19 mouse cellular contexts compared by ENCODE assay signal in the genomic region with DNA sequence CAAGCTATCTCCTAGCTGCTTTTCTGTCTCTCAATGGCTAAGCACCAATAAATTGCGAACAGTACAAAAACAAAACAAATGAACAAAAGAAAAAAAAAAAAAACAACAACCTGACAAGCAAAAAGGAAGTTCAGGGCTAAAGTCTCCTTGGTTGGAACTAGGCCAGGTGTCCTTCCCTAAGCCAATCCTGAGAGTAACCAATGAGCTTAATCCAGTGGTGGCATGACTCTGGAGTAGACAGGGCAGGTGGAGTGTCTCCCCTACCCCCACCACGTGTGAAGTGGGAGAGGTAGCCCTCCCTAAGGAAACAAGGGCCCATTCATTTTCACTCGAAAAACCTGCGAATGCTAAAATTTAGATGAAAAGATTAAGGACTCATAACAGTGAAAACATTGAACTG.
"Had no signal": no experiment of that assay in that cellular context is flagged by ENCODE, and none has a peak within 500 bp of the region (broad histone marks: within the 10 kb centered on the region; RNA-seq: fewer than 3 reads in every experiment).

No protein-coding gene starts in this region.

- H3K27ac ChIP-seq: midbrain, embryonic 10.5 days; midbrain, embryonic 12.5 days; neural tube, embryonic 13.5 days; neural tube, embryonic 15.5 days had no signal

- H3K4me2 ChIP-seq: lung, embryonic 14.5 days; midbrain, embryonic 12.5 days; neural tube, embryonic 13.5 days; neural tube, embryonic 15.5 days had no signal

- DNase-seq: lung, adult 18-20 months; lung, embryonic 14.5 days; lung, postnatal 10 days; lung, postnatal 4 days; midbrain, embryonic 14.5 days; retina, postnatal 1 day; right cerebral cortex, adult 18-20 months; right cerebral cortex, postnatal 25 days; right cerebral cortex, postnatal 4 days; spleen, adult 18-20 months; thymus, adult 18-20 months; thymus, postnatal 14 days; thymus, postnatal 36 days had no signal

- H3K27me3 ChIP-seq: midbrain, embryonic 12.5 days; neural tube, embryonic 13.5 days; neural tube, embryonic 15.5 days had no signal

- H3K9ac ChIP-seq: lung, embryonic 14.5 days; midbrain, embryonic 12.5 days; neural tube, embryonic 13.5 days; neural tube, embryonic 15.5 days had no signal

- H3K4me3 ChIP-seq: midbrain, embryonic 10.5 days; midbrain, embryonic 12.5 days; myocyte; neural tube, embryonic 13.5 days; neural tube, embryonic 15.5 days had no signal

- ATAC-seq: midbrain, embryonic 16.5 days had no signal

- H3K9me3 ChIP-seq: midbrain, embryonic 10.5 days; midbrain, embryonic 12.5 days; neural tube, embryonic 13.5 days; neural tube, embryonic 15.5 days had no signal
